Mouse (Mus musculus): ENCODE data around the gene Adcy5. TPM values are rescaled to one million over a fixed set of nuclear protein-coding genes. Genes with fewer than 3 reads are reported as not detected.
A peak's percentile ranks its signal among the peaks of the same experiment; 100 is the strongest.

The Adcy5 gene
- total and polyA plus RNA-seq, 2 experiments from 2014 or later = 7.0 to 57.8 TPM

- ATAC-seq = peak; percentile 42
- peak; percentile 51 for DNase-seq
- H3K4me1 ChIP-seq (ENCODE audit: insufficient read depth) = 0 out of 2 replicates have a peak, but pooled peaks cover 6% of the 10 kb centered on the region
- no peaks in the 10 kb centered on the region for H3K27me3 ChIP-seq (ENCODE audit: insufficient read depth, low read length)
- no peak for TF ChIP-seq CTCF (IDR thresholded peaks at IDR 0.05; ENCODE audit: low read depth)
- H3K36me3 ChIP-seq (ENCODE audit: insufficient read depth) = peaks cover 5% of the 10 kb centered on the region; the same call in 1 of the 2 replicates
- H3K4me2 ChIP-seq (ENCODE audit: low read depth) = no peak overlapping the region
- H3K9ac ChIP-seq = no peak overlapping the region
- WGBS = 26% methylated on average over 9 of the region's 9 CpGs
- H3K4me3 ChIP-seq (ENCODE audit: low read depth, low read length) = no peak overlapping the region
- no peak overlapping the region for H3K27ac ChIP-seq (ENCODE audit: low read depth, low read length)
- no peaks in the 10 kb centered on the region for H3K9me3 ChIP-seq (ENCODE audit: low read length)
These were observed 94.1 kb downstream of the Adcy5 start for GRCm38 (mm10) chr16:35248825-35249224.

- no peaks in the 10 kb centered on the region for H3K9me3 ChIP-seq (ENCODE audit: low read length)
- no peak overlapping the region for H3K27ac ChIP-seq (ENCODE audit: low read depth, low read length)
- peaks cover 5% of the 10 kb centered on the region; the same call in 1 of the 2 replicates for H3K36me3 ChIP-seq (ENCODE audit: insufficient read depth)
- no peak for ATAC-seq
- no peaks in the 10 kb centered on the region for H3K27me3 ChIP-seq (ENCODE audit: insufficient read depth, low read length)
- no peak for DNase-seq
- H3K4me2 ChIP-seq (ENCODE audit: low read depth) = no peak overlapping the region
- no peak for TF ChIP-seq CTCF (IDR thresholded peaks at IDR 0.05; ENCODE audit: low read depth)
- H3K4me3 ChIP-seq (ENCODE audit: low read depth, low read length) = no peak overlapping the region
- 0 out of 2 replicates have a peak, but pooled peaks cover 6% of the 10 kb centered on the region for H3K4me1 ChIP-seq (ENCODE audit: insufficient read depth)
- H3K9ac ChIP-seq = no peak overlapping the region
- WGBS = 91% methylated on average over 6 of the region's 6 CpGs
These were observed 95.1 kb downstream of the Adcy5 start for GRCm38 (mm10) chr16:35249763-35250162.

- 80% methylated on average over 6 of the region's 6 CpGs for WGBS
- Histone ChIP-seq H3K4me2 (ENCODE audit: low read depth) (no peak overlapping the region), H3K4me1 (ENCODE audit: insufficient read depth) (0 out of 2 replicates have a peak, but pooled peaks cover 6% of the 10 kb centered on the region), H3K4me3 (ENCODE audit: low read depth, low read length) (no peak overlapping the region), H3K9ac (no peak overlapping the region), H3K36me3 (ENCODE audit: insufficient read depth) (peaks cover 5% of the 10 kb centered on the region; the same call in 1 of the 2 replicates), H3K27ac (ENCODE audit: low read depth, low read length) (no peak overlapping the region), H3K9me3 (ENCODE audit: low read length) (no peaks in the 10 kb centered on the region), H3K27me3 (ENCODE audit: insufficient read depth, low read length) (no peaks in the 10 kb centered on the region)
- TF ChIP-seq CTCF (IDR thresholded peaks at IDR 0.05; ENCODE audit: low read depth) = no peak
- ATAC-seq (no peak), DNase-seq (no peak)
These were observed 97.0 kb downstream of the Adcy5 start for GRCm38 (mm10) chr16:35251690-35252089.

- Histone ChIP-seq H3K27ac (ENCODE audit: low read depth, low read length) (no peak overlapping the region), H3K4me3 (ENCODE audit: low read depth, low read length) (no peak overlapping the region), H3K4me2 (ENCODE audit: low read depth) (no peak overlapping the region), H3K9ac (no peak overlapping the region), H3K36me3 (ENCODE audit: insufficient read depth) (peaks cover 5% of the 10 kb centered on the region; the same call in 1 of the 2 replicates), H3K9me3 (ENCODE audit: low read length) (no peaks in the 10 kb centered on the region), H3K27me3 (ENCODE audit: insufficient read depth, low read length) (no peaks in the 10 kb centered on the region), H3K4me1 (ENCODE audit: insufficient read depth) (0 out of 2 replicates have a peak, but pooled peaks cover 6% of the 10 kb centered on the region)
- TF ChIP-seq CTCF (IDR thresholded peaks at IDR 0.05; ENCODE audit: low read depth) = no peak; the same call in 1 of the 2 replicates
- DNase-seq (no peak), ATAC-seq (no peak)
- WGBS = 43% methylated on average over 6 of the region's 6 CpGs
These were observed 98.3 kb downstream of the Adcy5 start for GRCm38 (mm10) chr16:35252967-35253366.

DNA sequence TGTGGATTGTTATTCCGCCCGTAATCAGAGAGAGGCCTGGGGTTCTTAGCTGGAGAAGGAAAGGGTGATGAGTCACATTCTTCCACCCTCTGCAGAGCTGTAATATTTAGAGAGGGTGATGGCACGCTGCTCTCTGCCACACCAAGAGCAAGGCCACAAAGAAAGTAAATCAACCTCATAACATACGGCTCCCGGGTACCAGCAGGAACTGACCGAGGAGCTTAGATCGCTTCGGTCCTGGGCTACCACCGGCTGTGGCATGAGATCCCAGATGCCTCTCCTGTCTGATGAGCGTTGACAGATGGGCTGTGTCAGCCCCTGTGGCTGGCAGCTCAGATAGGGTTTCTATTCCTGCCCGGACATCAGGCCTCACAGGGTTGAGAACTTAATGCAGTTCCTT lies 101.3 kb downstream of the Adcy5 start:
- Histone ChIP-seq H3K9ac (no peak overlapping the region), H3K27ac (ENCODE audit: low read depth, low read length) (no peak overlapping the region), H3K36me3 (ENCODE audit: insufficient read depth) (no peaks in the 10 kb centered on the region), H3K4me3 (ENCODE audit: low read depth, low read length) (no peak overlapping the region), H3K4me1 (ENCODE audit: insufficient read depth) (0 out of 2 replicates have a peak, but pooled peaks cover 6% of the 10 kb centered on the region), H3K27me3 (ENCODE audit: insufficient read depth, low read length) (no peaks in the 10 kb centered on the region), H3K9me3 (ENCODE audit: low read length) (no peaks in the 10 kb centered on the region), H3K4me2 (ENCODE audit: low read depth) (no peak overlapping the region)
- 84% methylated on average over 11 of the region's 11 CpGs for WGBS
- TF ChIP-seq CTCF (IDR thresholded peaks at IDR 0.05; ENCODE audit: low read depth) = no peak
- ATAC-seq (peak; percentile 23; the same call in 1 of the 2 replicates), DNase-seq (no peak)

GRCm38 (mm10) chr16:35270353-35270934 lies 115.8 kb downstream of the Adcy5 start:
- H3K36me3 ChIP-seq (ENCODE audit: insufficient read depth) = peaks cover 14% of the 10 kb centered on the region; the same call in 1 of the 2 replicates

DNA sequence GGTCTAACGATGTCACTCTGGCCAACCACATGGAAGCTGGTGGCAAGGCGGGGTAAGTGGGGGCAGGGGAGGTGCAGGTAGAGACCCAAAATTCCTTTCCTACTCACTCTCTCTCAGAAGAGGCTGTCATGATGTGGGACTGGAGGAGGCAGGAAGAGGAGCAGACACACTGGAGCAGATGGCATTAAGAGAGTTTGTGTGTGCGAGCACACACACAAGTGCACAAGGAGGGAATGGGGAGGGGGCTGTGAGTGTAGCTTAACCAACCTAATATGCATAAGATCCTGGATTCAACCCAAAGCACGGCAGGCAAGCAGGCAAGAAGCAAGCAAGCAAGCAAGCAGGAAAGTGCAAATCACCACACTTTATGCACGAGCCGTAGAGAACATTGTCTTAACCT lies 116.3 kb downstream of the Adcy5 start:
- TF ChIP-seq CTCF (IDR thresholded peaks at IDR 0.05; ENCODE audit: low read depth) = no peak
- Histone ChIP-seq H3K4me3 (ENCODE audit: low read depth, low read length) (no peak overlapping the region), H3K9ac (no peak overlapping the region), H3K4me1 (ENCODE audit: insufficient read depth) (0 out of 2 replicates have a peak, but pooled peaks cover 3% of the 10 kb centered on the region), H3K27ac (ENCODE audit: low read depth, low read length) (no peak overlapping the region), H3K4me2 (ENCODE audit: low read depth) (no peak overlapping the region), H3K36me3 (ENCODE audit: insufficient read depth) (peaks cover 18% of the 10 kb centered on the region; the same call in 1 of the 2 replicates), H3K27me3 (ENCODE audit: insufficient read depth, low read length) (no peaks in the 10 kb centered on the region), H3K9me3 (ENCODE audit: low read length) (no peaks in the 10 kb centered on the region)
- peak; percentile 62 for ATAC-seq
- 55% methylated on average over 6 of the region's 6 CpGs for WGBS
- DNase-seq = peak; percentile 50

More at GRCm38 (mm10) chr16:35270353-35270934, 115.8 kb downstream of the Adcy5 start:
- Histone ChIP-seq H3K4me2 (ENCODE audit: low read depth) (no peak overlapping the region), H3K4me3 (ENCODE audit: low read depth, low read length) (no peak overlapping the region), H3K27ac (ENCODE audit: low read depth, low read length) (no peak overlapping the region), H3K4me1 (ENCODE audit: insufficient read depth) (0 out of 2 replicates have a peak, but pooled peaks cover 3% of the 10 kb centered on the region), H3K27me3 (ENCODE audit: insufficient read depth, low read length) (no peaks in the 10 kb centered on the region), H3K9me3 (ENCODE audit: low read length) (no peaks in the 10 kb centered on the region), H3K9ac (no peak overlapping the region)
- ATAC-seq = peak; percentile 75
- peak; percentile 97 for TF ChIP-seq CTCF (IDR thresholded peaks at IDR 0.05; ENCODE audit: low read depth)
- peak; percentile 94 for DNase-seq
- 42% methylated on average over 10 of the region's 10 CpGs for WGBS
